Mouse (Mus musculus) layer of hippocampus, adult 2 months (tissue): ENCODE measurements around the gene Erc2. TPM values are rescaled to one million over a fixed set of nuclear protein-coding genes. Genes with fewer than 3 reads are reported as not detected.

Experiments used
- DNase-seq, 2 experiments: peaks; one replicate each; pipeline ENCODE4 v3.0.0; 2022; ENCODE audit warnings: low spot score in 2 of 2
- H3K27ac ChIP-seq: fragments of 200-600 bp; 2 replicates; pipeline ENCODE4 v1.8.1; 2022
- H3K4me3 ChIP-seq: fragments of 200-600 bp; 2 replicates; pipeline ENCODE4 v1.8.1; 2022; ENCODE audit warnings: mild to moderate bottlenecking
- CTCF ChIP-seq: fragments of 200-600 bp; conservative IDR thresholded peaks from 2 replicates; pipeline ENCODE4 v1.8.1; 2022; ENCODE audit warnings: antibody characterized with exemption, mild to moderate bottlenecking, moderate library complexity
- total RNA-seq, 2 experiments: library from RNA; stranded (reverse); gene quantifications; 2 replicates each; pipeline ENCODE4 v1.2.3; 2021

The Erc2 gene
- total RNA-seq, 2 experiments from 2014 or later, result 236 to 244 TPM

GRCm38 (mm10) chr14:27756901-27757300 lies 134.7 kb downstream of the Erc2 start:
- TF ChIP-seq CTCF, result no peak

GRCm38 (mm10) chr14:27758230-27758629 lies 136.0 kb downstream of the Erc2 start:
- DNase-seq, result peak in 1 of 2 experiments; percentile 42
- TF ChIP-seq CTCF, result peak; percentile 81
- Histone ChIP-seq H3K4me3 (no peak overlapping the region), H3K27ac (no peak overlapping the region)

More at GRCm38 (mm10) chr14:27756901-27757300, 134.7 kb downstream of the Erc2 start:
- no peak for DNase-seq
- Histone ChIP-seq H3K4me3 (no peak overlapping the region), H3K27ac (no peak overlapping the region)

GRCm38 (mm10) chr14:27759069-27759628 lies 136.9 kb downstream of the Erc2 start:
- Histone ChIP-seq H3K4me3 (no peak overlapping the region), H3K27ac (no peak overlapping the region)
- TF ChIP-seq CTCF, result no peak
- no peak for DNase-seq

GRCm38 (mm10) chr14:27759982-27760381 lies 137.8 kb downstream of the Erc2 start:
- no peak for TF ChIP-seq CTCF
- DNase-seq, result no peak
- H3K4me3 ChIP-seq, result no peak overlapping the region
- no peak overlapping the region for H3K27ac ChIP-seq

- Histone ChIP-seq H3K4me3 (no peak overlapping the region), H3K27ac (no peak overlapping the region)
- no peak for TF ChIP-seq CTCF
- DNase-seq, result no peak
Observed at GRCm38 (mm10) chr14:27775367-27775766, 153.1 kb downstream of the Erc2 start.

GRCm38 (mm10) chr14:27778503-27778902 lies 156.3 kb downstream of the Erc2 start:
- TF ChIP-seq CTCF, result no peak
- no peak overlapping the region for H3K4me3 ChIP-seq
- no peak overlapping the region for H3K27ac ChIP-seq
- no peak for DNase-seq

GRCm38 (mm10) chr14:27778982-27779701 lies 156.9 kb downstream of the Erc2 start:
- no peak overlapping the region for H3K4me3 ChIP-seq
- H3K27ac ChIP-seq, result no peak overlapping the region
- no peak for TF ChIP-seq CTCF
- DNase-seq, result no peak

- no peak overlapping the region for H3K27ac ChIP-seq
- no peak overlapping the region for H3K4me3 ChIP-seq
- DNase-seq, result no peak
- TF ChIP-seq CTCF, result no peak
Observed at GRCm38 (mm10) chr14:27781221-27781620, 159.0 kb downstream of the Erc2 start.

GRCm38 (mm10) chr14:27784826-27785225 lies 162.6 kb downstream of the Erc2 start:
- TF ChIP-seq CTCF, result no peak
- DNase-seq, result no peak
- Histone ChIP-seq H3K4me3 (no peak overlapping the region), H3K27ac (no peak overlapping the region)

- Histone ChIP-seq H3K4me3 (no peak overlapping the region), H3K27ac (no peak overlapping the region)
- no peak for TF ChIP-seq CTCF
- no peak for DNase-seq
Observed at GRCm38 (mm10) chr14:27785562-27785961, 163.3 kb downstream of the Erc2 start.

GRCm38 (mm10) chr14:27789066-27789898 lies 167.1 kb downstream of the Erc2 start:
- DNase-seq, result no peak
- no peak for TF ChIP-seq CTCF
- Histone ChIP-seq H3K4me3 (no peak overlapping the region), H3K27ac (peak overlapping the region; percentile 39; the same call in 1 of the 2 replicates)

- H3K4me3 ChIP-seq, result no peak overlapping the region
- DNase-seq, result peak in 1 of 2 experiments; percentile 65
- TF ChIP-seq CTCF, result no peak
- peak overlapping the region; percentile 74 for H3K27ac ChIP-seq
Observed at GRCm38 (mm10) chr14:27798184-27798934, 176.1 kb downstream of the Erc2 start.
